Mouse (Mus musculus): ENCODE results near the gene Kptn.

GRCm38 (mm10) chr7:16132926-16133325, 13.2 kb downstream of the Kptn start:
- TF ChIP-seq EP300 (IDR thresholded peaks at IDR 0.05; ENCODE audit: low read depth) (no peak), CTCF (IDR thresholded peaks at IDR 0.05; ENCODE audit: low read depth) (no peak)
